In genomic region chr14:121780942-121781531, GRCm38 (mm10) we compare ENCODE assay signal across 8 mouse cellular contexts. TPM values are rescaled to one million over a fixed set of nuclear protein-coding genes. Genes with fewer than 3 reads are reported as not detected.
DNase-seq lines count a peak whose midpoint lies in the region; ATAC-seq and TF ChIP-seq lines count a peak whose summit lies in the region.

No protein-coding gene starts in this region.

- 21% methylated on average over 12 of the region's 12 CpGs for WGBS in lung, embryonic 14.5 days
- 57% methylated on average over 12 of the region's 12 CpGs for WGBS in midbrain, embryonic 14.5 days

- DNase-seq in embryo, embryonic 11 days: peak; percentile 46
- DNase-seq in heart, adult 11 months: peak; percentile 98
- DNase-seq in kidney, adult 8-10 months: peak; percentile 50 to 54
- DNase-seq in lung, embryonic 14.5 days: peak; percentile 77
- no peak for DNase-seq in spleen, postnatal 14 days (ENCODE audit: low spot score in 2 of 2)
- no peak for DNase-seq in midbrain, embryonic 14.5 days
- no peak for DNase-seq in cerebellum, adult 18-20 months

- H3K9me3 ChIP-seq in lung, embryonic 14.5 days (ENCODE audit: low read depth, low read length): no peaks in the 10 kb centered on the region
- H3K9me3 ChIP-seq in midbrain, embryonic 14.5 days (ENCODE audit: control insufficient read depth, low read length): no peaks in the 10 kb centered on the region

- H3K9ac ChIP-seq in lung, embryonic 14.5 days: 0 out of 2 replicates have a peak overlapping the region, but pooled peaks have one; percentile 20
- no peak overlapping the region for H3K9ac ChIP-seq in midbrain, embryonic 14.5 days (replicated peaks; ENCODE audit: low read length)

- peaks cover 17% of the 10 kb centered on the region for H3K4me1 ChIP-seq in lung, embryonic 14.5 days (ENCODE audit: insufficient read depth)
- H3K4me1 ChIP-seq in midbrain, embryonic 14.5 days (ENCODE audit: control insufficient read depth, insufficient read depth, low read length): no peaks in the 10 kb centered on the region

- H3K4me2 ChIP-seq in lung, embryonic 14.5 days: peak overlapping the region; percentile 28; the same call in 1 of the 2 replicates
- H3K4me2 ChIP-seq in midbrain, embryonic 14.5 days (ENCODE audit: low read length): no peak overlapping the region

- H3K36me3 ChIP-seq in lung, embryonic 14.5 days (ENCODE audit: insufficient read depth): no peaks in the 10 kb centered on the region
- no peaks in the 10 kb centered on the region for H3K36me3 ChIP-seq in midbrain, embryonic 14.5 days (ENCODE audit: control insufficient read depth, insufficient read depth, low read length)

- H3K27me3 ChIP-seq in lung, embryonic 14.5 days (ENCODE audit: insufficient read depth, low read length): no peaks in the 10 kb centered on the region
- H3K27me3 ChIP-seq in midbrain, embryonic 14.5 days (ENCODE audit: control insufficient read depth, insufficient read depth, low read length): no peaks in the 10 kb centered on the region

- no peak for TF ChIP-seq CTCF in lung, embryonic 14.5 days (IDR thresholded peaks at IDR 0.05; ENCODE audit: low read depth)

- H3K4me3 ChIP-seq in lung, embryonic 14.5 days (ENCODE audit: low read depth, low read length): no peak overlapping the region
- H3K4me3 ChIP-seq in midbrain, embryonic 14.5 days (replicated peaks; ENCODE audit: low read depth, low read length): no peak overlapping the region

- peak overlapping the region; percentile 77 for H3K27ac ChIP-seq in lung, embryonic 14.5 days (ENCODE audit: low read depth)
- H3K27ac ChIP-seq in midbrain, embryonic 14.5 days (replicated peaks; ENCODE audit: low read depth, low read length): no peak overlapping the region

- ATAC-seq in lung, embryonic 14.5 days (ENCODE audit: insufficient read depth): peak; percentile 59; the same call in 1 of the 2 replicates
- ATAC-seq in midbrain, embryonic 14.5 days (ENCODE audit: low FRiP score, low TSS enrichment): no peak
- no peak for ATAC-seq in megakaryocyte progenitor cell, adult 5-6 weeks (replicated peaks; ENCODE audit: poor library complexity)

RNA-seq across cellular contexts. Expression of gene Dock9, which starts 16.6 kb away (rescaled TPM):
- polyA plus RNA-seq in lung, embryonic 14.5 days (2014; fragmentation: Nextera tagmentation; extraction: Ambion mirVana): 14.6 and 14.9 TPM in 2 replicates
- 11.2 and 11.3 TPM in 2 replicates for polyA plus RNA-seq in midbrain, embryonic 14.5 days (2014; fragmentation: Nextera tagmentation; extraction: Ambion mirVana)
- 8.7 and 11.6 TPM in 2 replicates for total RNA-seq in megakaryocyte progenitor cell, adult 5-6 weeks (2015)
- 14.3 and 15.3 TPM in 2 replicates for total RNA-seq in megakaryocyte progenitor cell, adult 5-6 weeks (2017)

Comparison
In these comparisons a context has a peak if more than half of its experiments do, and no peak if none do; other contexts are left out.
1. DNase-seq: peak in embryo, embryonic 11 days (single experiment), heart, adult 11 months (single experiment), kidney, adult 8-10 months (2 of 2) and lung, embryonic 14.5 days (single experiment); none in spleen, postnatal 14 days (0 of 2), midbrain, embryonic 14.5 days (single experiment) and cerebellum, adult 18-20 months (0 of 2).